Mouse (Mus musculus) forebrain, embryonic 15.5 days (tissue): ENCODE results near the gene Arl13a. TPM values are rescaled to one million over a fixed set of nuclear protein-coding genes. Genes with fewer than 3 reads are reported as not detected.

Source experiments
- ATAC-seq: fragments of 200-750 bp; cut with Nextera tagmentation; replicated peaks from 2 replicates; pipeline ENCODE4 v1.8.0; 2017; ENCODE audit warnings: mild to moderate bottlenecking, moderate TSS enrichment, moderate library complexity
- H3K27ac ChIP-seq: fragments of 300-500 bp; sonication (generic); replicated peaks from 2 replicates; pipeline ENCODE4 v1.5.1; 2015; ENCODE audit warnings: mild to moderate bottlenecking, inconsistent platforms
- H3K27me3 ChIP-seq: fragments of 300-500 bp; sonication (generic); 2 replicates; pipeline ENCODE4 v1.6.1; 2015; ENCODE audit warnings: inconsistent platforms
- H3K36me3 ChIP-seq: fragments of 300-500 bp; sonication (generic); 2 replicates; pipeline ENCODE4 v1.6.1; 2015; ENCODE audit warnings: mild to moderate bottlenecking, inconsistent platforms
- H3K4me1 ChIP-seq: fragments of 300-500 bp; sonication (generic); 2 replicates; pipeline ENCODE4 v1.6.1; 2015; ENCODE audit warnings: inconsistent platforms
- H3K4me2 ChIP-seq: fragments of 300-500 bp; sonication (generic); replicated peaks from 2 replicates; pipeline ENCODE4 v1.6.1; 2015; ENCODE audit warnings: mild to moderate bottlenecking, inconsistent platforms
- H3K4me3 ChIP-seq: fragments of 300-500 bp; sonication (generic); 2 replicates; pipeline ENCODE4 v1.5.1; 2015; ENCODE audit warnings: mild to moderate bottlenecking, inconsistent platforms
- H3K9ac ChIP-seq: fragments of 300-500 bp; sonication (generic); replicated peaks from 2 replicates; pipeline ENCODE4 v1.6.1; 2015; ENCODE audit warnings: mild to moderate bottlenecking, inconsistent platforms
- H3K9me3 ChIP-seq: fragments of 300-500 bp; sonication (generic); 2 replicates; pipeline ENCODE4 v1.6.1; 2016; ENCODE audit warnings: inconsistent platforms
- WGBS: fragments of 180-500 bp; shearing (Covaris S2); methylation state at CpG from one replicate; pipeline ENCODE4 v1.1.7; 2015; ENCODE audit warnings: mixed read lengths; 5-methylcytosine and 5-hydroxymethylcytosine counted together
- polyA plus RNA-seq: library from polyadenylated mRNA; unstranded; fragments of >200 nt; fragmentation: Nextera tagmentation; extraction: Ambion mirVana; gene quantifications from 2 replicates; pipeline ENCODE4 v1.2.1, GENCODE M21; 2015

The Arl13a gene
- polyA plus RNA-seq, 1 experiment from 2014 or later = not detected

DNA sequence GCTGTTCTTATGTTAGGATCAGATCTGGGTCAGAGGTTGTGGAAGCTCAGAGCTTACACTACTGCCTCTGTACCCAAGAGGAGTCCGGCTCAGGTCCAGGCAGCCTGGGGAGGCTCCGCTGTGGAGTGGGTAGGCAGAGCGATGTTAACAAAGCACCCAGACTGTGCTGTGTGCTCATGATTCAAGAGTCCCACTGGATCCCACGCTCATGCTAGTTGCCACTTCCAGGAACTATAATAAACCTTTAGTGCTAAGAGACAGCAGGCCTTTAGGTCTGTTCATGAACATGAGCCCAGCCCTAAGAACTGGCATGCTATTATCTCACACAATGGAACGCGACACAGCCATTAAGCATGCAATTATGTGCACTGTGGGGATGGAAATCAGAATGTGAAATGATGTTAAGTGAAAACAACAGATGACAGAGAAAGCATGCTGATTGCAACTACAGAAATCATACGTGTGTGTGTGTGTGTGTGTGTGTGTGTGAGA lies 23.9 kb downstream of the Arl13a start:
- Histone ChIP-seq H3K9me3 (no peaks in the 10 kb centered on the region), H3K27me3 (no peaks in the 10 kb centered on the region), H3K9ac (no peak overlapping the region), H3K27ac (no peak overlapping the region), H3K4me1 (no peaks in the 10 kb centered on the region), H3K4me2 (no peak overlapping the region), H3K36me3 (no peaks in the 10 kb centered on the region), H3K4me3 (no peak overlapping the region)
- WGBS = 65% methylated on average over 7 of the region's 7 CpGs
- ATAC-seq = no peak

DNA sequence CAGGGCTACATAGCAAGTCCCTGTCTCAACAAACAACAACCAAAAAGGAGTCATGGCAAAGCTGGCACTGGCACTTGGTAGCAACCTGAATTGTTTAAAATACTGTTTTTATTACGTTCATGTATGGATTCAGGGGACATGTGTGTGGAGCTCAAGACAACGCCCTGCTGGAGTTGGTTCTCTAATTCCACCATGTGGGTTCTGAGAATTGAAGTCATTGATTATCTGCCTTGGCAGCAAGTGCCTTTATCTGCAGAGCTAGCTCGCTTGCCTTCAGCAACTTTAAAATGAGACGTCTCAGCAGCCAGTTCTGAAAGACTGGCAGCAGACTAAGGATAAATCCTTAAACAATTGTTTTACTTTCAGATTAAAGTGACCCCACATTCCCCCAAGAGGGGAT lies 30.9 kb downstream of the Arl13a start:
- Histone ChIP-seq H3K9me3 (no peaks in the 10 kb centered on the region), H3K27ac (no peak overlapping the region), H3K4me2 (no peak overlapping the region), H3K36me3 (no peaks in the 10 kb centered on the region), H3K4me3 (no peak overlapping the region), H3K4me1 (no peaks in the 10 kb centered on the region), H3K27me3 (no peaks in the 10 kb centered on the region), H3K9ac (no peak overlapping the region)
- no peak for ATAC-seq
- 50% methylated on average over 4 of the region's 4 CpGs for WGBS

DNA sequence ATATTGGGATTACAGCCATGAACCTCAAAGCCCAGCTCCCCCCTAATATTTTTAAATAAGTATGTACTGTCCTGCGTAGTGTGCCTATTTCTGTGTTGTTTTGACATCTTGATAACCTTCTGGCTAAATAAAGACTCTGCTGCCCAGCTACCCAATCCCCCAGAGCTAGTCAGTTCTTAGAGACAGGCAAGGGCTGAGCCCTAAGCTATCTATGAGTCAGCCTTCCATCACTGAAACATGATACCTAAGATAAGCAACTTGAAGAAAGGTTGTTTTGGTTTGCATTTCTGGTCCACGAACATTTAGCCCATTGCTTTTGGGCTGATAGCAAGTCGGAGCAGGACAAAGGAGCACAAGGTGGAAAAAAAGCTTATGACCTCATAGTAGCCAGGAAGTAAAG lies 33.3 kb downstream of the Arl13a start:
- Histone ChIP-seq H3K27ac (no peak overlapping the region), H3K4me3 (no peak overlapping the region), H3K9me3 (no peaks in the 10 kb centered on the region), H3K36me3 (no peaks in the 10 kb centered on the region), H3K4me1 (no peaks in the 10 kb centered on the region), H3K4me2 (no peak overlapping the region), H3K9ac (no peak overlapping the region), H3K27me3 (no peaks in the 10 kb centered on the region)
- 82% methylated on average over 3 of the region's 3 CpGs for WGBS
- ATAC-seq = no peak

DNA sequence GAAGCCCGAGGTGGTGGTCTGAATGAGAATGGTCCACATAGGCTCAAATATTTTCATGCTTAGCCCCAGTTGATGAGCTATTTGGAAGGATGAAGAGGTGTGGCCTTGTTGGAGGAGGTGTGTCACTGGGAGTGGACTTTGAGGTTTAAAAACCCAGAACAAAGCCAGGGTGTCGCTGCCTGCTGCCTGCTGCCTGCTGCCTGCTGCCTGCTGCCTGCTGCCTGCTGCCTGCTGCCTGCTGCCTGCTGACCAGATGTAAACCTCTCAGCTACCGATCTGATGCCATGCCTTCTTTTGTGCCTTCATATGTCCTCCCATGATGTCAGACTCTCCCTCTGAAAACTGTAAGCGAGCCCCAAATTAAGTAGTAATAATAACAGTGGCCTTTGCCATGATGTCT lies 34.6 kb downstream of the Arl13a start, which contains the start of gene Nox1:
Gene Nox1 (minus strand): TSS at position 101 of the 400 bp plus-strand sequence.
- Histone ChIP-seq H3K4me1 (no peaks in the 10 kb centered on the region), H3K9ac (no peak within 1 kb of the TSS), H3K4me2 (no peak within 1 kb of the TSS), H3K36me3 (no peaks in the 10 kb centered on the region), H3K27me3 (no peaks in the 10 kb centered on the region), H3K4me3 (no peak within 1 kb of the TSS), H3K9me3 (no peaks in the 10 kb centered on the region), H3K27ac (no peak within 1 kb of the TSS)
- WGBS = 48% methylated on average over 4 of the region's 4 CpGs
- ATAC-seq = no peak

DNA sequence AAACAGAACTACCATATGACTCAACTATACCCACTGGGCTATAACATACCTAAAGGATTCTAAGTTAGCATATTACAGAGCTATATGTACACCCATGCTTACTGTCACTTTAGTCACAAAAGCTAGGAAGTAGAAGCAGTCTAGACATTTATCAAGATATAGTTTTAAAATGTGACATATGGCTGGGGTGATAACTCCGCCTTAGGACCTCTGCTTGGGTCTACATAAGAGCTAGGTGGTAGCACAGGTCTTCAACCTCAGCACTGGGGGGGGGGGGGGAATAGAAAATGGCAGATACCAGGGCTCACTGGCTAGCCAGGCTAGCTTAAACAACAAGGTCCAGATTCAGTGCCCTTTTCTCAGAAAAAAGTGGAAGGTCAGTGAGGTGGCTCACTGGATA lies 45.7 kb downstream of the Arl13a start:
- 96% methylated on average over 1 of the region's 1 CpGs for WGBS
- no peak overlapping the region for H3K27ac ChIP-seq
- no peak overlapping the region for H3K4me3 ChIP-seq
- H3K4me1 ChIP-seq = no peaks in the 10 kb centered on the region
- no peaks in the 10 kb centered on the region for H3K9me3 ChIP-seq
- no peak overlapping the region for H3K9ac ChIP-seq
- H3K36me3 ChIP-seq = no peaks in the 10 kb centered on the region
- H3K4me2 ChIP-seq = no peak overlapping the region
- no peaks in the 10 kb centered on the region for H3K27me3 ChIP-seq
- no peak for ATAC-seq

DNA sequence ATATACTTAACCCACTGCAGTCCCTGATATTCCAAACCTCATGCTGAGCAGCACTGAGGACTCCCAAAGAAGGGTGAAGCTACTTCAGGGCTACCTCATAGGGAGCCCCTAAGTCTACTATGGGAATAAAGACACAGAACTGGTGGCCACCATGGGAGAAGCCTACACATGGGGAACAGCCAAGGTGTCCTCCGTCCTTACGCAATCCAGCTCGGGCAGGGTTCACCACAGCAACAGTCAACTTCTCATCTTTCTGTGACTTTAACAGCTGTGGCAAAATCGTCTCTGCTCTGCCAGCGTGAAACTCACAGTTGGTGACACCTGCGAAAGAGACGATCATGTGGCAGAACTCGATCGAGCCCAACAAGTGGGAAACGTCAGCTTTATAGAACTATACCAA lies 51.0 kb downstream of the Arl13a start:
- Histone ChIP-seq H3K4me1 (no peaks in the 10 kb centered on the region), H3K36me3 (no peaks in the 10 kb centered on the region), H3K4me3 (no peak overlapping the region), H3K9ac (no peak overlapping the region), H3K9me3 (no peaks in the 10 kb centered on the region), H3K4me2 (no peak overlapping the region), H3K27ac (no peak overlapping the region), H3K27me3 (no peaks in the 10 kb centered on the region)
- WGBS = 91% methylated on average over 10 of the region's 10 CpGs
- no peak for ATAC-seq

DNA sequence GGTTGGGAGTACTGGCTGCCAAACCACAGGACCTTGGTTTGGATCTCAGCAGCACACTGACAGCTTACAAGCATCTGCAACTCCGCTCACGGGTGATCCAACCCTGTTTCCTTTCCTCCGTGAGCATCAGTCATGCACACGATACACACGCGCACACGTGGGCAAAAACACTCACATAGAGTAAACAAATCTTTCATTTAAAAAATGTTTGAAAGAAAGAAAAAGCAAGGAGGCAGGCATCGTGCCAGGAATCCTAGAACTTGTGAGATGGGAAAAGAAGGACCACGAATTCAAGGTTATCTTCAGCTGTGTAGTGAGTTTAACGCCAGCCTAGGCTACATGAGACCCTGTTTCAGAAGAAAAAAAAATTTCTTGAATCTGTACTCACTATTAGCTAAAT lies 58.6 kb downstream of the Arl13a start:
- no peak overlapping the region for H3K27ac ChIP-seq
- no peak for ATAC-seq
- H3K9me3 ChIP-seq = no peaks in the 10 kb centered on the region
- H3K9ac ChIP-seq = no peak overlapping the region
- H3K4me1 ChIP-seq = no peaks in the 10 kb centered on the region
- WGBS = 93% methylated on average over 10 of the region's 10 CpGs
- H3K27me3 ChIP-seq = no peaks in the 10 kb centered on the region
- no peaks in the 10 kb centered on the region for H3K36me3 ChIP-seq
- no peak overlapping the region for H3K4me2 ChIP-seq
- H3K4me3 ChIP-seq = no peak overlapping the region

DNA sequence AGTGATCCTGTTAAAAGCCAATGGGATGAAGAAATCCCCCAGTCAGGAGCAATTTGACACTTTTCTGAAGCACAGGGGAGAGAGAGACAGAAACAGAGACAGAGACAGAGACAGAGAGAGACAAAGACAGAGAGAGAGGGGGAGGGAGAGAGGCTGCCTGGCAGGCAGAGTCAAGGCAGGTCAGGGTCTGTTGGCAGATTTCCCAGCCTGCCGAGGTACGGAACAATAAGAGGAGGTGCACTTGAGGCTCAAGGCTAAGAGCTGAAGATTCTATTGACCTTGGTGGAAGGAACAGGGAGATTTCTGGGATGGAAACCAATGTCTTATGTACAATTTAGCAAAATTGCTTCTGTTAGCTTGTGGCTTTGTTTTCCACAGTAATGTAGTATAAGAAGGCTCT lies 60.9 kb downstream of the Arl13a start:
- Histone ChIP-seq H3K27me3 (no peaks in the 10 kb centered on the region), H3K27ac (no peak overlapping the region), H3K4me2 (no peak overlapping the region), H3K9me3 (no peaks in the 10 kb centered on the region), H3K36me3 (no peaks in the 10 kb centered on the region), H3K4me1 (no peaks in the 10 kb centered on the region), H3K9ac (no peak overlapping the region), H3K4me3 (no peak overlapping the region)
- no peak for ATAC-seq
- WGBS = 34% methylated on average over 2 of the region's 2 CpGs

Other genes starting within 250 kb of the Arl13a start
- 0.36 and 0.82 TPM in 2 replicates for gene Sytl4, start 205.7 kb upstream of the Arl13a start, polyA plus RNA-seq
- gene Cstf2, start 128.3 kb upstream of the Arl13a start, polyA plus RNA-seq = 56.8 and 62.1 TPM in 2 replicates
- gene Xkrx, start 25.4 kb upstream of the Arl13a start, polyA plus RNA-seq = 0.17 and 0.29 TPM in 2 replicates
- gene Nox1, start 34.5 kb downstream of the Arl13a start, polyA plus RNA-seq = not detected in 2 replicates
- gene Trmt2b, start 89.5 kb downstream of the Arl13a start, polyA plus RNA-seq = 5.6 and 6.2 TPM in 2 replicates
- gene Tmem35a, start 107.7 kb downstream of the Arl13a start, polyA plus RNA-seq = 111 and 123 TPM in 2 replicates
- 14.0 and 14.4 TPM in 2 replicates for gene Cenpi, start 120.6 kb downstream of the Arl13a start, polyA plus RNA-seq
- gene Drp2, start 217.1 kb downstream of the Arl13a start, polyA plus RNA-seq = 14.2 and 16.8 TPM in 2 replicates